Mouse (Mus musculus): ENCODE data around the gene Gon4l.
"Not testable (repeated sequence)": the region's sequence is repeated elsewhere in the genome, so short reads cannot be mapped to it uniquely, and the experiment has no call there.

The Gon4l gene

DNA sequence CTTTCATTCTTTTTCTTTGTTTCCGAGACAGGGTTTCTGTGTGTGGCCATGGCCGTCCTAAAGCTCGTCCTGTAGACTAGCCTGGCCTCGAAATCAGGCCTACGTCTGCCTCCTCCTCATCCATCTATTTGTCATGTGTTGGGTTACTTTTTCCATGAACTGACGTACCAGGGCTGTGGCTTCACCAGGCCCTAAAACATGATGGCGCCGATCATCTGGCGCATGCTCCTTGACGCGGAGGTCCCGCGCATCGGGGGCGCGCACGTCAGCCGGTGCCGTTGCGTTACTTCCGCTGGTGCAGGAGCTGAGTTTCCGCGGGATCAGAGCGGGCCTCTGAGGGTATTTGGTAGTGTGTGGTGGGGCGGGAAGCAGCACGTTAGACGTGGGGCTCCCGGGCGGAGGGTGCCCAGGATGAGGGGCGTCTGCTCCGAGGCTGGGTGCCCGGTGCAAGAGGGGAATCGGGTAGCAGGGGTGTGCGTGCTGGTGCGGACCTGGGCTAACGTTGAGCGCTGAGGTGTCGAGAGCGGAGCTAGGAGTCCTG is at the start of gene Gon4l:
Gene Gon4l, plus strand, starts transcription at position 281 of the 541 bp plus-strand sequence.
- peak; percentile 17 to 31 for DNase-seq

DNA sequence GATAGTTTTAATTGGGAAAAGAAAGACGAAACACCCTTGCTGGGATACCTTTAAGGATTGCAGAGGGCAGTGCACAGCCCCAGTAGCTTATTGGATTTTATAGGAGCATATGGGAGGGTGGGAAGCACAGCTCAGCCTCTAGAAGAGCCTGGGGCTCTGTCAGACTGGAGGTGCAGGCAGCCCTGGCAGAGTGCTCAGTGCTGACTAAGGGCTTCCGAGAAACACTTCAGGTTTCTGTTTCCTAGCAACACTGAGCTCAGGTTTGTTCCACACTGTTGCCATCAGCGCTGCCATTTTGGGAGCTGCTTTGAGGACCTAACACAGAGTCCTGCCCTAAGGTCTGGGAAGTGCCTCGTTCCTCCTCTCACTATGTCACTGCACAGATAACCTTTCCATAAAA is 48.7 kb upstream of the Gon4l start:
- DNase-seq: not testable (repeated sequence)

DNA sequence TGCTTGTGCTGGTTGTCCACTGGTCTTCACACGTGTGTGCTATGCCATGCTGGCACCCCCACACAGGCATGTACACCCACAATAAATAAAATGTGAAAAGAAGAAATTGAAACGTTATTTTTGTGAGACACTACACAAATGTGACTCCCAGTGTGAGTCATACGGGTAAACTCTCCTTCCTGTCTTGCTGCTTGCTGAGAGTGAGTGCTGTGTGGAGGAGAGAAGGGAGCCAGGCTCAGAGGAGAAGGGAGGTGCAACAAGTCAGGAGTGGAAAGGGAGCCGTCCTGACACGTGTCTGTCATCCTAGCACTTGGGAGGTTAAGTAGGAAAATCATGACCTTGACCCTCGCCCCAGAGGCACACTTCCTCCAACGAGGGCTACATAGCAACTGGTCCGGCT is 48.2 kb upstream of the Gon4l start:
- not testable (repeated sequence) for DNase-seq

DNA sequence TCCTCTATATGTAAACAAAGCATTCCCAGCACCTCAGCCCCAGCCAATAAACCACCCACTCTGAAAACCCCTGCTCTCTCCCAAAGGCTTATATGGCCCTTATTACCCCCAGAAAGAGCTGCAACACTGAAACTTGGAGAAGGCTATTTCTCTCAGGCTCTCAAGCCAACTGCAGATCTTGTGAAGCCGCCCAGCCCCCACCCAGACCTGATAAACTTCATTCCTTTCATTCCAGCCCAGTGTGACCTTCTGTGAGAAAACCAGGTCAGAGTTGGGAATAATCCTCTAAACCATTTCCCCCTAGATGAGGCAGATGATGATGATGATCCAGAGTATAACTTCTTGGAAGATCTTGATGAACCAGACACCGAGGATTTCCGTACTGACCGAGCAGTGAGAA is 47.0 kb upstream of the Gon4l start:
- DNase-seq: not testable (repeated sequence)

DNA sequence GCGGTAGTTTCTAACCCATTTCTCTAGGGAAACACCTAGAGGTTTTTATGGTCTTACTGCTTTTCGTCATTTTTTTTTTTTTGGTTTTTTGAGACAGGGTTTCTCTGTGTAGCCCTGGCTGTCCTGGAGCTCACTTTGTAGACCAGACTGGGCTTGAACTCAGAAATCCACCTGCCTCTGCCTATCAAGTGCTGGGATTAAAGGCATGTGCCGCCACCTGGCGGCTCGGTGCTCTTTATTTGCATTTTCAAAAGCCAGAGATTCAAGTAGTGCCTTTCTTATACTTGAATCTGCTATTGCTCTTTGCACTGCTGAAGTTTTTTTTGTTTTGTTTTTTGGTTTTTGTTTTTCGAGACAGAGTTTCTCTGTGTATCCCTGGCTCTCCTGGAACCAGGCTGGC is 37.5 kb upstream of the Gon4l start:
- DNase-seq: not testable (repeated sequence)

DNA sequence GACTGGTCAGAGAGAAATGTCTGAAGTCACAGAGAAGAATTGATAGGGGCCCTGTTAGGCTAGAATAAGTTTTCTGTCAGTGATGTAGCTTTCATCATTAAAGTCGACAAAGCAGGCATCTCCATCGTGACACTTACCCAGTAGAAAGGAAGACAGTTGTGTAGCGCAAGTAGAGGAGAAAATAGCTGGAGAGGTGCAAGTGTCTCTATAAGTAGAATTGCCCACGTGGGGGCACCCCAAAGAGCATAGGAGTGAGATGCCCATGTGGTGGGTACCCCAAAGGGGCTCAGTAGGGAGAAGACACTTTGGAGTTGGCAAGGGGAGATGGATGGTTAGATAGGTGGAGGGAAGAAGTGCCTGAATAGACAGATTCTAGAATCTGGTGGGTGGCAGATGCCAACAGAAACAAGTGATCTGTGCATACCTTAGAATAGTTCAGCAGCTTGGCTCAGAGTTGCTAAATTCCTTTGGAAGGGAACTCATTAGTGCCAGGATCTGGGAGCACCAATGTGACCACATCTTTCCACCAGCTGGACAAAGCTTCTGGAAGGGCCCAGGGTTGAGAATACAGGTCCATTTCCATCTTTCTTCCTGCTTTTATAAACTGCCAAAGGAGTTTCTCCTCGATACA is 31.0 kb upstream of the Gon4l start:
- no peak for DNase-seq

DNA sequence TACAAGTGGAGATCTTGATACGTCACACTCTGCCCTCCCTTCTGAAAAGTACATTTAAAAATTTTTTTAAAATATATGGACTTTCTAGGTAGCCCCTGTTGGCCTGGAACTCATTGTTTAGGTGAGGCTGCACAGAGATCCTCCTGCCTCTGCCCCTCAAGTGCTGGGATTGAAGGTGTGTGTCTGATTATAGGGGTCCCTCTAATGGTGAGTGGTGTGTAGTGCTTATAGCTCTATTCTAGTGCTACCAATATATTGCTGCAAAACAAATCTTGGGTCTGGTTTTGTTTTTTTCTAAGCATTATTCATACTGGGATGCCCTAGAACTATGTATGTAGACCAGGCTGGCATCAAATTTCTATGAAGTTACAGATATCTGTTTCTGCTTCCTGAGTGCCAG is 9.3 kb upstream of the Gon4l start:
- DNase-seq: no peak

DNA sequence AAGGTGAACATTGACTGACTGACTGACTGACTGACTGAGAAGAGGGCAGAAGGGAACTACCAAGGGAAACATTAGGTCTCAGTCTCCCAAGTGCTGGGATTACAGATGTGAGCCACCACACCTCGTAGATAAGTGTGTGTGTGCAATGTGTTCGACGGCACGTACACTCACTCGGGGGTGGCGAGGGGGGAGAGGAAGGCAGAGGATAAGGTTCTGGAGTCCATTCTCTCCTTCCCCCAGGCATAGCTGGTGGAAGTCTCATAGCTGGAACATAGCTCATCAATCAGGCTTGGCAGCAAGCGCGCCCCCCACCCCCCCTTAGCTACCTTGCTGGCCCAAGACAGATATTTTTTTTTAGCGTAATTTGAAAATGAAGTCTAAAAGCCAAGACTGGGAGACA is 7.8 kb upstream of the Gon4l start:
- DNase-seq: no peak

DNA sequence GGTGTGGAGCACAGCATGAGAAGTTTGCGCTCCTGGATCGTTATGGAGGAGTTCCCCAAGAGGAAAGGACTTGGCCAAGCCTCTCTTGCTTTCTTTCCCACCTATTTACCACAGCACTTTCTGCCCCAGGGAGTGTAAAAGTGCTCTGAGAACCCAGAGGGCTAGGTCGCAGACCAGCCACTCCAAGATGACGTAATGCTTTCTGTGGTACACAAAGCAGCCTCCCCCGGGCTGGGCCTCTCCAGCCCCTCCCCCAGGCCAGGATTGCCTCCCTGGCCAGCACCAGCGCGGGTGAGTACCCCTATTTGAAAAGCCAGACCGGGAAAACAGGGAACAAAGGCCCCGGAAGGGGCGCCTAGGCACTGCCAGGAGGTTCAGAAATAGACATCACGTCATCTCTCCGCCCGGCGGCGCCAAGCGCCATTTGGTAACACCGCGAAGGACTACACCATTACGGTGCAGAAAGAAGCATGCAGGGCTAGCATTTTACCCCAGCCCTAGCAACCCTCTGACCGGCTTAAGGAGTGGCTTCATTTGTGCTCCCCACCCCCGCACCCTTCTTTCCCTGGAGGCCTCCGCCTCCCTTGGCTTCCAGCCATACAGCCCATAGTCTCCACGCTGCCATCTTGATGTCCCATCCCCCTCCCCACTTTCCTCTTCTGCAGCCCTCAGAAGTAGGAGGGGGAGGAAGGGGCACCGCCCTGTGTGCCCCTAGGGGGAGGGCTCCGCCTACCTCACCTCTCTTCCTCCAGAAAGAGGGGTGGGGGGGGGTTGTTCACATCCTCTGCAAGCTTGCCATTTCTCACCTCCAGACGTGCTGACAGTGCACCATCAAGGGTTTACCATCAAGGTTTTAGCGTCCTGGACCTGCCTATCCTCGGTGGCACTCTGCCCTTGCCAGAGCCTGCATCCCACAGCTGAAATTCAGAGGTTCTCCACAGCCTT is 3.6 kb upstream of the Gon4l start:
- peak; percentile 13 to 23 for DNase-seq

DNA sequence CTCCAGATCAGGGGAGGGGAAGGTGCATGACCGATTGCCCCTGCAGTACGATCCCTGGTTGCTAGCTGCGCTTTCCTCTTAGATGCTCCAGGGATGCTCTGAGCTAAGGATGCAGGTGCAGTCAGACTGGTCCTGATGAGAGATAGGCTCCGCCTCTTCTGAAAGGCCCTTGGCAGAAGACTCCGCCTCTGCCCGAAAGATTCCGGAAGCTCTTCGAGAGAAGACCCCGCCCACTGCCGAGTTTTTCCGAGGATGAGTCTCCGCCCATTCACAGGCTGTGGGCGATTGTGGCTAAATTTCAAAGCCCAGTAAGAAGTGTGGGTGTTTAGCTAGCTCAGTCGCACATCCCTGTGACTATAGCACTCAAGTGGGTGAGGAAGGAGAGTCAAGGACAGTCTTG is 2.6 kb upstream of the Gon4l start:
- peak; percentile 31 to 52 for DNase-seq

DNA sequence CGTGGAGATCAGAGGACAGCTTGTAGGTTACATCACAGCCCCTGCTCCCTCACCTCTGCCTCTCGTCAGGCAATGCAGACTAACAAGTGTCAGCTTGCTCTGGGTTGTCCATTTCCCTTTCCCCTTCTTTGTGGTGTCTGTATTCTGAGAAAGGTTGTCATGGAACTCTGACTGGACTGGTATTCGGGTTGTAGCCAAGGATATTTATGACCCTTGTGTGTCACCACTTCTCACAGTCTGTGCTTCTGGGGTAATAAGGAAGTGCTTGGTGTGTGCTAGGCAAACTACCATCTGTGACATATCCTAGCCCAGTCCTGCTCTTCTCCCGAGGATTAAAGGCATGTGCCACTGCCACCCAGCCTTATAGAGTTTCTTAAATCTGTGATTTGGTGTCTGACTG is 14.1 kb downstream of the Gon4l start:
- DNase-seq: no peak

DNA sequence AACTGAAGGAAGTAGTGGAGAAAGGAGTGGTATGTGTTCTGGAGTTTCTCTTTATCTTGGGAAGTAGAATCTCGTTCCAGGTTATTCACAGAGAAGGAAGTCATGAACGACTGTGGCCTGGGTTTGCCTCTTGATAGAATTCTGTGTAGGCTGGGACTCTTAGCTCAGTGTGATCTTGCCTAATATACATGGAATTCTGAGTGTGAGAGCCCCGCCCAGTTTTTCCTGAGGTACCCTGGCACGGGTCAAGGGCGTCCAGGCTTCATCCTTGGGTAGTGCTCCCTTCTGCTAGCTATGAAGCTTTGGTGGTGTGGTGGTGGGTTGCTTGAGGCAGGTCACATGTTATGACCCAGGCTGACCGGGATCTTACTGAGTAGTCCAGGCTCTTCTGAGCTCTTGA is 20.8 kb downstream of the Gon4l start:
- no peak for DNase-seq

DNA sequence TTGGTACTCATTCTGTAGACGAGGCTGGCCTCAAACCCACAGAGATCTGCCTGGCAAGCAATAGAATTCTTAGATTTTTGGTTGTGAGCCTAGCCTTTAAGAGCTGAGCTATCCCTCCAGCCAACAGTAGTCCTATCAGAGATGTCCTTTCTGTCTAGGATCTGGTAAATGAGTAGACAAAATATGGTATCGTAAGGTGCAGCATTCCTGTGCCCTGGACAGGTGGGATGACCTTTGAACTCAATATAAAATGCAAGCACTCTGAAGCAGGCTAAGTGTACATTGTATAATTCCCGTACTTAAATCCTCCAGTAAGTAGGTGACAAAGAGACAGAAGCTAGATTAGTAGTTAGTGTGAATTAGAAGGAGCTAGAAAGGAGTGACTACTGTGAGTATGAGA is 27.1 kb downstream of the Gon4l start:
- no peak for DNase-seq

DNA sequence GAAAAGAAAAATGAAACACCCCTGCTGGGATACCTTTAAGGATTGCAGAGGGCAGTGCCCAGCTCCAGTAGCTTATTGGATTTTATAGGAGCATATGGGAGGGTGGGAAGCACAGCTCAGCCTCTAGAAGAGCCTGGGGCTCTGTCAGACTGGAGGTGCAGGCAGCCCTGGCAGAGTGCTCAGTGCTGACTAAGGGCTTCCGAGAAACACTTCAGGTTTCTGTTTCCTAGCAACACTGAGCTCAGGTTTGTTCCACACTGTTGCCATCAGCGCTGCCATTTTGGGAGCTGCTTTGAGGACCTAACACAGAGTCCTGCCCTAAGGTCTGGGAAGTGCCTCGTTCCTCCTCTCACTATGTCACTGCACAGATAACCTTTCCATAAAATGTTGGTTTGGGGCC is 31.7 kb downstream of the Gon4l start:
- not testable (repeated sequence) for DNase-seq

DNA sequence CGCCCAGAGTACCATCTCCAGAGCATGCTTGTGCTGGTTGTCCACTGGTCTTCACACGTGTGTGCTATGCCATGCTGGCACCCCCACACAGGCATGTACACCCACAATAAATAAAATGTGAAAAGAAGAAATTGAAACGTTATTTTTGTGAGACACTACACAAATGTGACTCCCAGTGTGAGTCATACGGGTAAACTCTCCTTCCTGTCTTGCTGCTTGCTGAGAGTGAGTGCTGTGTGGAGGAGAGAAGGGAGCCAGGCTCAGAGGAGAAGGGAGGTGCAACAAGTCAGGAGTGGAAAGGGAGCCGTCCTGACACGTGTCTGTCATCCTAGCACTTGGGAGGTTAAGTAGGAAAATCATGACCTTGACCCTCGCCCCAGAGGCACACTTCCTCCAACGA is 32.1 kb downstream of the Gon4l start:
- DNase-seq: not testable (repeated sequence)

DNA sequence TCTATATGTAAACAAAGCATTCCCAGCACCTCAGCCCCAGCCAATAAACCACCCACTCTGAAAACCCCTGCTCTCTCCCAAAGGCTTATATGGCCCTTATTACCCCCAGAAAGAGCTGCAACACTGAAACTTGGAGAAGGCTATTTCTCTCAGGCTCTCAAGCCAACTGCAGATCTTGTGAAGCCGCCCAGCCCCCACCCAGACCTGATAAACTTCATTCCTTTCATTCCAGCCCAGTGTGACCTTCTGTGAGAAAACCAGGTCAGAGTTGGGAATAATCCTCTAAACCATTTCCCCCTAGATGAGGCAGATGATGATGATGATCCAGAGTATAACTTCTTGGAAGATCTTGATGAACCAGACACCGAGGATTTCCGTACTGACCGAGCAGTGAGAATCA is 33.4 kb downstream of the Gon4l start:
- DNase-seq: not testable (repeated sequence)

DNA sequence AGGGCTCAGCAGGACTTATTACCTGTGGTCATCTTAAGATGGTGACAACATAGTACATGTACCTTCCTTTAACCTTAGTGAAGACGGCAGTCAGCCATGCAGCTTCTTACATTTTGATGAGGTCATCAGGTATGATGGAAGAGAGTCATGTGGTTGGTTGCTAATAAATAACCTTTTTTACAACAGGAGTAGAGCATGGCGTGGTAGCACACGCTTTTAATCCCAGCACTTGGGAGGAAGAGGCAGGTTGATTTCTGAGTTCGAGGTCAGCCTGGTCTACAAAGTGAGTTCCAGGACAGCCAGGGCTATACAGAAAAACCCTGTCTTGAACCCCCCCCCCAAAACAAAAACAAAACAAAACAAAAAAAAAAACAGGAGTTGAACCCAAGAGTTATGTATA is 47.5 kb downstream of the Gon4l start:
- DNase-seq: not testable (repeated sequence)

DNA sequence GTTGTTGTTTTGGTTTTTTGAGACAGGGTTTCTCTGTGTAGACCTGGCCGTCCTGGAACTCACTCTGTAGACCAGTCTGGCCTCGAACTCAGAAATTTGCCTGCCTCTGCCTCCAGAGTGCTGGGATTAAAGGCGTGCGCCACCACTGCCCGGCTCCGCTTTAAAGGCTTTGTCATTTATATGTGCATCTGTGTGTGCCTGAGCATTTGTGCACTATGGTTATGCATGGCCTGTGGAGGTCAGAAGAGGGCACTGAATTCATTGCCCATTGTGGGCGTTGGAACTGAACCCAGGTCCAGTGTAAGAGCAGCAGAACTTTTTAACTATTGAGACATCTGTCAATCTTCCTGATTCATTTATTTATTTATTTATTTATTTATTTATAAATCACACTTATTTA is 58.0 kb downstream of the Gon4l start:
- DNase-seq: not testable (repeated sequence)

DNA sequence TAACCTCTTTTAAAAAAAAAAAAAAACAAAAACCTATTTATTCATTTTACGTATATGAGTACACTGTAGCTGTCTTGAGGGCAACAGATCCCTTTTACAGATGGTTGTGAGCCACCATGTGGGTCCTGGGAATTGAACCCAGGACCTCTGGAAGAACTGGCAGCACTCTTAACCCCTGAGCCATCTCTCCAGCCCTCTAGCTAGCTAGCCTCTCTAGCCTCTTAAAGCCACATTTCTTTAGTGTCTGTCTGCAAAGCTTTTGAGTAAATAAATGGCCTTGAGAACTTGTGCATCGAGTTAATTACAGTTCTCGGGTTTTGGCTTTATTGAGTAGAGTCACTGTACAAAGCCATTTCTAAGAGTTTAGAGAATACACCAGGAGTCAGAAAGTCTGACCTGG is 69.8 kb downstream of the Gon4l start:
- no peak for DNase-seq

DNA sequence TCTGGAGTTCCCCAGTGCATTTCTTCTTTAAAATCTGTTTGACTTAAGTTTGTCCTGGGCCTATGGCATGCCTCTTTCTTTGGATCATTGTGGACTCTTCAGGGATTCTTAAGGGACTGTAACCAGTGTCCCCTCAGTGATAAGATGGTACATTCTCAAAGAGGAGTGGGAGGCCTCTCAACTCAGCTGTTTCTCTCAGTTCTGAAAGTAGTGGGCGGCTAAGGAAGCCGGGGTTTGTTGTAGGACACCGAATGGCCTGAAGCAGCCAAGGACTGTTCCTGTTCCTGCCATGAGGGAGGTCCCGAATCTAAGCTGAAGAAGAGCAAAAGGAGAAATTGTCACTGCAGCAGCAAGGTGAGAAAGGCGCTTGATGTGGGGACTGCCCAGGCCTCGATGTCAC is 70.2 kb downstream of the Gon4l start:
- no peak for DNase-seq

DNA sequence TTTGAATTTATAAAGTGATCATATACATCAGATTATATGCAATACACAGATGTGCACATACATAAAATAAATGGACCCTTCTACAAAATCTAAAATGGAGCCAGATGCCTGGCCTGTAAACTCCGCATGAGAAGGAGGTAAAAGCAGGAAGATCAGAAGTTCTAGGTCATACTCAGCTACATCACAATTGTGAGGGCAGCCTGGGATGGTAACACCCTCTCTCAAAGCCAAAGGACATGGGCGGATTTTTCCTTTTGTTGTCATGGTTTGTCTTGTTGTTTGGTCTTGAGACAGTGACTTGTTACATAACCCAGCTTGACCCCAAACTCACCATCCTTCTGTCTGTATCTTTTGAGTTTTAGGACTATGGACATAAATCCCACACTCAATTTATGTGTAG is 70.7 kb downstream of the Gon4l start:
- DNase-seq: no peak

DNA sequence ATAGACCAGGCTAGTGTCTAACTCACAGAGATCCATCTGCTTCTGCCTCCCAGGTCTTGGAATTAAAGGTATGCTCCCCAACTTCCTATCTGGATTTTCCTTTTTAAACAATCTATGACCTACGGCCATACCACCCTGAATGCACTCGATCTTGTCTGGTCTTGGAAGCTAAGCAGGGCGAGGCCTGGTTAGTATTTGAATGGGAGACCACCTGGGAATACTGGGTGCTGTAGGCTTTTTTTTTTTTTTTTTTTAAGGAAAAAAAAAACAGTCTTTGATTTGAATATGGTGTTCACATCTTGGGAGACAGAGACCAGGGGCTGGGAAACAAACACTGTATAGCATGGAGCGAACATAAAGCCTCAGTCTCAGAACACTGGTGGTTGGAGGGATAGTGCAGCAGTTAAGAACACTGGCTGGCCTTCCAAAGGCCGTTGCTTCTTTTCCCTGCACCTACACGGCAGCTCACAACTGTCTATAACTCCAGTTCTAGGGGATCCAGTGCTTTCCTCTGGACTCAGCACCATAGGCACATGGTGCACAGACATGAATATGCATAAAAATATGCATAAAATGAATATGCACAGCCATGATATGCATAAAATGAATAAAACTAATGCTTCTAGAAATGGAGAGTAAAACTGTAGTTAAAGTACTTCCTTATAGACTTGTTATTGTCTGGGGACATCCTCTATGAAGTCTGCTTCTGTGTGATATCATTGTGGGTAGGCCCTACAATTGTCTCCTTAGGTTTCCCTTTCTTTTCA is 71.5 kb downstream of the Gon4l start:
- DNase-seq: no peak

DNA sequence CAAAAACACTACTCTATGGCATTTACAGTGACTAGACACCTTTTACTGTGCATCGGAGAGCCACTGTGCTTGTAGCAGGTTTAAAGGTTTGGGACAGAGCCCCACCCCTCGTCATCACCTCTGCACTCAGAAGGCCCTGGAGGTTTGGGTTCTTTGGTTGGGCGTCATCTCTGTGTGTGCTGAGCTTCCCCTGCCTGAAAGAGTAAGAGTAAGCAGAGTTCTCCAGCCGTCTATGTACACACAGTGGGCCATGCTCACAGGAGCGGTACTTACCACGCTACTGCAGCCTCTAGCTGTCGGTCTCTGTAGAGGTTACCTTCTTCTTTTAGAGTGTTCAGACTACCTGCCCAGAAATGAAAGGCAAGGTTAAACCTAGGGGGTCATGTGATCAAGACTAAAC is 77.6 kb downstream of the Gon4l start:
- DNase-seq: no peak
